Mouse (Mus musculus): ENCODE data around the gene Olfr804. TPM values are rescaled to one million over a fixed set of nuclear protein-coding genes. Genes with fewer than 3 reads are reported as not detected.

The Olfr804 gene
- polyA plus RNA-seq (2012; rRNA removed), result not detected in 2 replicates

- H3K4me1 ChIP-seq (ENCODE audit: control insufficient read depth, insufficient read depth, low read length), result no peaks in the 10 kb centered on the region
- no peak for DNase-seq
- H3K4me3 ChIP-seq (replicated peaks; ENCODE audit: extremely low read depth, low read depth, low read length), result no peak within 1 kb of the TSS
- TF ChIP-seq CTCF (IDR thresholded peaks at IDR 0.05; ENCODE audit: insufficient read depth, low read length) (no peak), POLR2A (IDR thresholded peaks at IDR 0.05; ENCODE audit: borderline replicate concordance, extremely low read depth, low read depth, low read length) (no peak)
These were observed at the start of gene Olfr804 for GRCm38 (mm10) chr10:129702910-129703309. TSS of gene Olfr804 (plus strand) at chr10:129703210.

GRCm38 (mm10) chr10:129657394-129657793 is 45.6 kb upstream of the Olfr804 start, which contains the start of gene Olfr800:
TSS of gene Olfr800 (plus strand) at chr10:129657694.
- no peak within 1 kb of the TSS for H3K4me3 ChIP-seq (replicated peaks; ENCODE audit: extremely low read depth, low read depth, low read length)
- H3K4me1 ChIP-seq (ENCODE audit: control insufficient read depth, insufficient read depth, low read length), result no peaks in the 10 kb centered on the region
- TF ChIP-seq POLR2A (IDR thresholded peaks at IDR 0.05; ENCODE audit: borderline replicate concordance, extremely low read depth, low read depth, low read length) (no peak), CTCF (IDR thresholded peaks at IDR 0.05; ENCODE audit: insufficient read depth, low read length) (no peak)
- DNase-seq, result no peak

GRCm38 (mm10) chr10:129673765-129674164 is 29.2 kb upstream of the Olfr804 start, which contains the start of gene Olfr801:
TSS of gene Olfr801 (minus strand) at chr10:129673865.
- TF ChIP-seq POLR2A (IDR thresholded peaks at IDR 0.05; ENCODE audit: borderline replicate concordance, extremely low read depth, low read depth, low read length), result no peak
- no peak for TF ChIP-seq CTCF (IDR thresholded peaks at IDR 0.05; ENCODE audit: insufficient read depth, low read length)
- DNase-seq, result no peak
- 59% methylated on average over 1 of the region's 1 CpGs for WGBS
- H3K4me1 ChIP-seq (ENCODE audit: control insufficient read depth, insufficient read depth, low read length), result no peaks in the 10 kb centered on the region
- no peak within 1 kb of the TSS for H3K4me3 ChIP-seq (replicated peaks; ENCODE audit: extremely low read depth, low read depth, low read length)

DNA sequence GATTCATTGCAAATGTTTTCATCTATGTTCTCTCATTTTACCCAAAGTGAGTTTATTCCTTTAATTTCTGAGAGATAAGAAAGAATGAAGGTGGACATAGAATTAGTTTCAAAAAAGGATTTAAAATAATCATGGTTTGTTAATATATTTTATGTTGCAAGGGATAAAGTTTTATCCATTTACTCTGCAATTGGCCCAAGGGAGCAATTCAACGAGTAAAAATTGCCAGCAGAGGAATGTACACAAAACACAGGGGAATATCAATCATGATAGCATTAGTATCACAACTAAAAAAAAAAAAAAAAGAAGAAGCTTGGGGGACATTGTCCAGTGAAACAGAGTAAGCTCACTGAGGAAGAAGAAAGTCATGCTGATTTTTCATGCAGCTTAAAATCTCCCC is 14.9 kb upstream of the Olfr804 start, which contains the start of gene Olfr802:
TSS of gene Olfr802 (minus strand) at position 101 of the 400 bp plus-strand sequence.
- H3K4me3 ChIP-seq (replicated peaks; ENCODE audit: extremely low read depth, low read depth, low read length), result no peak within 1 kb of the TSS
- TF ChIP-seq POLR2A (IDR thresholded peaks at IDR 0.05; ENCODE audit: borderline replicate concordance, extremely low read depth, low read depth, low read length) (no peak), CTCF (IDR thresholded peaks at IDR 0.05; ENCODE audit: insufficient read depth, low read length) (no peak)
- no peaks in the 10 kb centered on the region for H3K4me1 ChIP-seq (ENCODE audit: control insufficient read depth, insufficient read depth, low read length)
- no peak for DNase-seq
- WGBS, result 41% methylated on average over 1 of the region's 1 CpGs

DNA sequence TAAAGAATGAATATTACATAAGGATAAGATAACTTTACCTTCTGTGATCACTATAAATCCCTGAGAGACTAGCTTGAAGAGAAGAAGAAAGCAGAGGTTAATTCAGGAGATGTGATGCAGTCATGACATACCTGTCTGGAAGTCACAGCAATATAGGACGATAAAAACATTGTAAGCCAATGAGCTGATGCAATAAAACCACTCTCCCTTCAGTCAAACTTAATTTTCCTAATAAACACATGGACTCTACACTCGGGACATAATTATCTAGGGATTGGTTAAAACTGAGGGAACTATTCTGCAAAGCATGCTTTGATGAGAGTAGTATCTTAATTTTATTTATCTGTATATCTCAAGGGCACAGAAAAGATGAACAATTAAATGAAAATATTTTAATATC is 8.8 kb upstream of the Olfr804 start, which contains the start of gene Olfr803:
TSS of gene Olfr803 (minus strand) at position 101 of the 400 bp plus-strand sequence.
- TF ChIP-seq POLR2A (IDR thresholded peaks at IDR 0.05; ENCODE audit: borderline replicate concordance, extremely low read depth, low read depth, low read length) (no peak), CTCF (IDR thresholded peaks at IDR 0.05; ENCODE audit: insufficient read depth, low read length) (no peak)
- 61% methylated on average over 2 of the region's 2 CpGs for WGBS
- Histone ChIP-seq H3K4me3 (replicated peaks; ENCODE audit: extremely low read depth, low read depth, low read length) (no peak within 1 kb of the TSS), H3K4me1 (ENCODE audit: control insufficient read depth, insufficient read depth, low read length) (no peaks in the 10 kb centered on the region)
- DNase-seq, result no peak

GRCm38 (mm10) chr10:129729275-129729674 is 26.3 kb downstream of the Olfr804 start, which contains the start of gene Olfr805:
TSS of gene Olfr805 (minus strand) at chr10:129729375.
- Histone ChIP-seq H3K4me1 (ENCODE audit: control insufficient read depth, insufficient read depth, low read length) (no peaks in the 10 kb centered on the region), H3K4me3 (replicated peaks; ENCODE audit: extremely low read depth, low read depth, low read length) (no peak within 1 kb of the TSS)
- 95% methylated on average over 2 of the region's 2 CpGs for WGBS
- DNase-seq, result no peak
- TF ChIP-seq POLR2A (IDR thresholded peaks at IDR 0.05; ENCODE audit: borderline replicate concordance, extremely low read depth, low read depth, low read length) (no peak), CTCF (IDR thresholded peaks at IDR 0.05; ENCODE audit: insufficient read depth, low read length) (no peak)

DNA sequence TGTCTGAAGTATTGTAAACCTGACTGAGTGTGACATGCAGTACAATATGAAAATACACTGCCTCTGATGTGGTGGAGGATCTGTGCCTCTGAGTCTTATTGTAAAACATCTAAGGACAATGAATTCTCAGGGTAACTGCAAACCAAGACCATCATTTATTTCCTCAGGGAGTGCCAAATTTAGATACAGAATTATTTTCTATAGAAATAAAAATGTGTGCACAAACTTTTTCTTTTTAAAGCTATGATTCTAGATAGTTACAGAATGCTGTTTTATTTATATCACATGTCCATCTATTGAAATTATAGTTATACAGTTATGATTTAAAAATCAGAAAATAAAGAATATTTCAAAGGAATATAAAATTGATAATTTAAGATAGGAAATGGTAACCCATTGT is 38.8 kb downstream of the Olfr804 start, which contains the start of gene Olfr806:
TSS of gene Olfr806 (minus strand) at position 101 of the 400 bp plus-strand sequence.
- DNase-seq, result no peak
- TF ChIP-seq CTCF (IDR thresholded peaks at IDR 0.05; ENCODE audit: insufficient read depth, low read length), result no peak
- no peak for TF ChIP-seq POLR2A (IDR thresholded peaks at IDR 0.05; ENCODE audit: borderline replicate concordance, extremely low read depth, low read depth, low read length)
- H3K4me3 ChIP-seq (replicated peaks; ENCODE audit: extremely low read depth, low read depth, low read length), result no peak within 1 kb of the TSS
- no peaks in the 10 kb centered on the region for H3K4me1 ChIP-seq (ENCODE audit: control insufficient read depth, insufficient read depth, low read length)

GRCm38 (mm10) chr10:129757693-129758092 is 54.7 kb downstream of the Olfr804 start, which contains the start of gene Olfr807:
TSS of gene Olfr807 (minus strand) at chr10:129757793.
- 70% methylated on average over 1 of the region's 1 CpGs for WGBS
- Histone ChIP-seq H3K4me1 (ENCODE audit: control insufficient read depth, insufficient read depth, low read length) (no peaks in the 10 kb centered on the region), H3K4me3 (replicated peaks; ENCODE audit: extremely low read depth, low read depth, low read length) (no peak within 1 kb of the TSS)
- DNase-seq, result no peak
- TF ChIP-seq POLR2A (IDR thresholded peaks at IDR 0.05; ENCODE audit: borderline replicate concordance, extremely low read depth, low read depth, low read length), result no peak
- no peak for TF ChIP-seq CTCF (IDR thresholded peaks at IDR 0.05; ENCODE audit: insufficient read depth, low read length)

Other genes starting within 250 kb of the Olfr804 start
- gene Olfr787, start 241.3 kb upstream of the Olfr804 start, polyA plus RNA-seq (2012; rRNA removed), result not detected in 2 replicates
- not detected in 2 replicates for gene Olfr788, start 232.2 kb upstream of the Olfr804 start, polyA plus RNA-seq (2012; rRNA removed)
- not detected in 2 replicates for gene Olfr789, start 218.5 kb upstream of the Olfr804 start, polyA plus RNA-seq (2012; rRNA removed)
- gene Olfr790, start 204.7 kb upstream of the Olfr804 start, polyA plus RNA-seq (2012; rRNA removed), result not detected in 2 replicates
- not detected in 2 replicates for gene Olfr791, start 181.4 kb upstream of the Olfr804 start, polyA plus RNA-seq (2012; rRNA removed)
- gene Olfr792, start 164.0 kb upstream of the Olfr804 start, polyA plus RNA-seq (2012; rRNA removed), result not detected in 2 replicates
- not detected in 2 replicates for gene Olfr794, start 135.6 kb upstream of the Olfr804 start, polyA plus RNA-seq (2012; rRNA removed)
- gene Olfr796, start 90.6 kb upstream of the Olfr804 start, polyA plus RNA-seq (2012; rRNA removed), result not detected in 2 replicates
- not detected in 2 replicates for gene Olfr798, start 75.3 kb upstream of the Olfr804 start, polyA plus RNA-seq (2012; rRNA removed)
- not detected in 2 replicates for gene Olfr799, start 65.7 kb upstream of the Olfr804 start, polyA plus RNA-seq (2012; rRNA removed)
- gene Olfr800, start 45.5 kb upstream of the Olfr804 start, polyA plus RNA-seq (2012; rRNA removed), result not detected in 2 replicates
- not detected in 2 replicates for gene Olfr801, start 29.3 kb upstream of the Olfr804 start, polyA plus RNA-seq (2012; rRNA removed)
- not detected in 2 replicates for gene Olfr802, start 15.0 kb upstream of the Olfr804 start, polyA plus RNA-seq (2012; rRNA removed)
- not detected in 2 replicates for gene Olfr803, start 8.9 kb upstream of the Olfr804 start, polyA plus RNA-seq (2012; rRNA removed)
- not detected in 2 replicates for gene Olfr805, start 26.2 kb downstream of the Olfr804 start, polyA plus RNA-seq (2012; rRNA removed)
- gene Olfr806, start 38.7 kb downstream of the Olfr804 start, polyA plus RNA-seq (2012; rRNA removed), result not detected in 2 replicates
- gene Olfr807, start 54.6 kb downstream of the Olfr804 start, polyA plus RNA-seq (2012; rRNA removed), result not detected in 2 replicates
- gene Olfr808, start 62.3 kb downstream of the Olfr804 start, polyA plus RNA-seq (2012; rRNA removed), result not detected in 2 replicates
- gene Olfr809, start 71.4 kb downstream of the Olfr804 start, polyA plus RNA-seq (2012; rRNA removed), result not detected in 2 replicates
- gene Olfr810, start 91.7 kb downstream of the Olfr804 start, polyA plus RNA-seq (2012; rRNA removed), result not detected in 2 replicates
- gene Olfr811, start 101.2 kb downstream of the Olfr804 start, polyA plus RNA-seq (2012; rRNA removed), result not detected in 2 replicates
- gene Olfr812, start 142.9 kb downstream of the Olfr804 start, polyA plus RNA-seq (2012; rRNA removed), result not detected in 2 replicates
- gene Olfr813, start 152.2 kb downstream of the Olfr804 start, polyA plus RNA-seq (2012; rRNA removed), result not detected in 2 replicates
- gene Olfr814, start 176.6 kb downstream of the Olfr804 start, polyA plus RNA-seq (2012; rRNA removed), result not detected in 2 replicates
- not detected in 2 replicates for gene Olfr815, start 202.7 kb downstream of the Olfr804 start, polyA plus RNA-seq (2012; rRNA removed)
- gene Olfr816, start 212.4 kb downstream of the Olfr804 start, polyA plus RNA-seq (2012; rRNA removed), result not detected in 2 replicates
- not detected in 2 replicates for gene Olfr818, start 245.9 kb downstream of the Olfr804 start, polyA plus RNA-seq (2012; rRNA removed)